Mouse (Mus musculus): ENCODE measurements around the gene Oxsr1. TPM values are rescaled to one million over a fixed set of nuclear protein-coding genes. Genes with fewer than 3 reads are reported as not detected.
"Not testable (repeated sequence)": the region's sequence is repeated elsewhere in the genome, so short reads cannot be mapped to it uniquely, and the experiment has no call there.

Gene Oxsr1
- polyA plus RNA-seq, 1 experiment from 2014 or later: 3.8 TPM

GRCm38 (mm10) chr9:119274814-119275213 is 47.4 kb downstream of the Oxsr1 start:
- not testable (repeated sequence) for H3K9me3 ChIP-seq (ENCODE audit: low read length); ATAC-seq
- 86% methylated on average over 5 of the region's 5 CpGs for WGBS (ENCODE audit: insufficient replicate concordance)

GRCm38 (mm10) chr9:119271496-119271895 is 50.7 kb downstream of the Oxsr1 start:
- no peak overlapping the region for H3K9ac ChIP-seq (replicated peaks)
- H3K4me2 ChIP-seq (ENCODE audit: low read depth, low read length): no peak overlapping the region
- no peak overlapping the region for H3K4me3 ChIP-seq (ENCODE audit: low read depth, low read length)
- WGBS (ENCODE audit: insufficient replicate concordance): 82% methylated on average over 4 of the region's 4 CpGs
- no peak for ATAC-seq
- no peak for DNase-seq
- H3K27me3 ChIP-seq (ENCODE audit: insufficient read depth, low read length): no peaks in the 10 kb centered on the region
- H3K27ac ChIP-seq (ENCODE audit: low read depth): no peak overlapping the region
- H3K4me1 ChIP-seq (ENCODE audit: insufficient read depth): no peaks in the 10 kb centered on the region
- TF ChIP-seq EP300 (IDR thresholded peaks at IDR 0.05; ENCODE audit: low read depth): no peak
- TF ChIP-seq CTCF (IDR thresholded peaks at IDR 0.05; ENCODE audit: low read depth): no peak
- H3K9me3 ChIP-seq (ENCODE audit: low read length): no peaks in the 10 kb centered on the region
- H3K36me3 ChIP-seq (replicated peaks; ENCODE audit: insufficient read depth, low read length): peaks cover 13% of the 10 kb centered on the region

More at GRCm38 (mm10) chr9:119274814-119275213, 47.4 kb downstream of the Oxsr1 start:
- not testable (repeated sequence) for H3K4me2 ChIP-seq (ENCODE audit: low read depth, low read length); H3K27me3 ChIP-seq (ENCODE audit: insufficient read depth, low read length); H3K36me3 ChIP-seq (replicated peaks; ENCODE audit: insufficient read depth, low read length); H3K9ac ChIP-seq (replicated peaks); DNase-seq; H3K4me1 ChIP-seq (ENCODE audit: insufficient read depth); H3K4me3 ChIP-seq (ENCODE audit: low read depth, low read length); H3K27ac ChIP-seq (ENCODE audit: low read depth)
- peak; percentile 33 for TF ChIP-seq CTCF (IDR thresholded peaks at IDR 0.05; ENCODE audit: low read depth)

- H3K27ac ChIP-seq (ENCODE audit: low read depth): no peak overlapping the region
- no peaks in the 10 kb centered on the region for H3K4me1 ChIP-seq (ENCODE audit: insufficient read depth)
- ATAC-seq (no peak), DNase-seq (no peak)
- no peak overlapping the region for H3K4me3 ChIP-seq (ENCODE audit: low read depth, low read length)
- peaks cover 28% of the 10 kb centered on the region for H3K36me3 ChIP-seq (replicated peaks; ENCODE audit: insufficient read depth, low read length)
- TF ChIP-seq EP300 (IDR thresholded peaks at IDR 0.05; ENCODE audit: low read depth) (no peak), CTCF (IDR thresholded peaks at IDR 0.05; ENCODE audit: low read depth) (no peak)
- no peak overlapping the region for H3K9ac ChIP-seq (replicated peaks)
- H3K9me3 ChIP-seq (ENCODE audit: low read length): no peaks in the 10 kb centered on the region
- no peak overlapping the region for H3K4me2 ChIP-seq (ENCODE audit: low read depth, low read length)
- no peaks in the 10 kb centered on the region for H3K27me3 ChIP-seq (ENCODE audit: insufficient read depth, low read length)
- WGBS (ENCODE audit: insufficient replicate concordance): 88% methylated on average over 11 of the region's 11 CpGs
These were observed 53.6 kb downstream of the Oxsr1 start for GRCm38 (mm10) chr9:119268588-119269145.

GRCm38 (mm10) chr9:119268120-119268519 is 54.1 kb downstream of the Oxsr1 start:
- Histone ChIP-seq H3K27me3 (ENCODE audit: insufficient read depth, low read length) (no peaks in the 10 kb centered on the region), H3K36me3 (replicated peaks; ENCODE audit: insufficient read depth, low read length) (peaks cover 28% of the 10 kb centered on the region), H3K4me2 (ENCODE audit: low read depth, low read length) (no peak overlapping the region), H3K27ac (ENCODE audit: low read depth) (no peak overlapping the region), H3K9me3 (ENCODE audit: low read length) (no peaks in the 10 kb centered on the region), H3K9ac (replicated peaks) (no peak overlapping the region), H3K4me1 (ENCODE audit: insufficient read depth) (no peaks in the 10 kb centered on the region), H3K4me3 (ENCODE audit: low read depth, low read length) (no peak overlapping the region)
- ATAC-seq: no peak
- no peak for TF ChIP-seq CTCF (IDR thresholded peaks at IDR 0.05; ENCODE audit: low read depth)
- no peak for TF ChIP-seq EP300 (IDR thresholded peaks at IDR 0.05; ENCODE audit: low read depth)
- WGBS (ENCODE audit: insufficient replicate concordance): 90% methylated on average over 6 of the region's 6 CpGs
- DNase-seq: no peak

GRCm38 (mm10) chr9:119266121-119266395 is 56.2 kb downstream of the Oxsr1 start:
- not testable (repeated sequence) for H3K9me3 ChIP-seq (ENCODE audit: low read length); H3K4me2 ChIP-seq (ENCODE audit: low read depth, low read length); H3K4me1 ChIP-seq (ENCODE audit: insufficient read depth); ATAC-seq; H3K27ac ChIP-seq (ENCODE audit: low read depth); H3K27me3 ChIP-seq (ENCODE audit: insufficient read depth, low read length); H3K9ac ChIP-seq (replicated peaks); DNase-seq; H3K4me3 ChIP-seq (ENCODE audit: low read depth, low read length)
- 81% methylated on average over 5 of the region's 5 CpGs for WGBS (ENCODE audit: insufficient replicate concordance)
- peaks cover 39% of the 10 kb centered on the region for H3K36me3 ChIP-seq (replicated peaks; ENCODE audit: insufficient read depth, low read length)

- H3K4me1 ChIP-seq (ENCODE audit: insufficient read depth); H3K4me3 ChIP-seq (ENCODE audit: low read depth, low read length); ATAC-seq; H3K9me3 ChIP-seq (ENCODE audit: low read length); DNase-seq; H3K9ac ChIP-seq (replicated peaks); H3K27me3 ChIP-seq (ENCODE audit: insufficient read depth, low read length); H3K4me2 ChIP-seq (ENCODE audit: low read depth, low read length); H3K27ac ChIP-seq (ENCODE audit: low read depth): not testable (repeated sequence)
- 68% methylated on average over 1 of the region's 1 CpGs for WGBS (ENCODE audit: insufficient replicate concordance)
- H3K36me3 ChIP-seq (replicated peaks; ENCODE audit: insufficient read depth, low read length): peaks cover 39% of the 10 kb centered on the region
These were observed 56.7 kb downstream of the Oxsr1 start for GRCm38 (mm10) chr9:119265373-119266120.

Data from liver, postnatal 0 days (tissue).